Mouse (Mus musculus) gastrocnemius, adult 2 months (tissue): ENCODE data around the gene Pdia4. TPM values are rescaled to one million over a fixed set of nuclear protein-coding genes. Genes with fewer than 3 reads are reported as not detected.
A peak's percentile ranks its signal among the peaks of the same experiment; 100 is the strongest.
"Not testable (repeated sequence)": the region's sequence is repeated elsewhere in the genome, so short reads cannot be mapped to it uniquely, and the experiment has no call there.

Experiments used
- DNase-seq: peaks from one replicate; pipeline ENCODE4 v3.0.0; 2022
- H3K27ac ChIP-seq: fragments of 200-600 bp; 2 replicates; pipeline ENCODE4 v1.8.1; 2022; ENCODE audit warnings: mild to moderate bottlenecking
- H3K4me3 ChIP-seq: fragments of 200-600 bp; 2 replicates; pipeline ENCODE4 v1.8.1; 2022; ENCODE audit warnings: mild to moderate bottlenecking, moderate library complexity
- CTCF ChIP-seq: fragments of 200-600 bp; IDR thresholded peaks from 2 replicates; pipeline ENCODE4 v1.8.1; 2022; ENCODE audit warnings: antibody characterized with exemption, mild to moderate bottlenecking, moderate library complexity
- intact Hi-C: fragments of 180-260 bp; cut with DNase I; formaldehyde crosslinking; loops from one replicate; pipeline ENCODE4 v1.15.1; 2025
- long read RNA-seq, 2 experiments: library from polyadenylated mRNA; stranded (forward); transcript quantifications; one replicate each; pipeline ENCODE4 v2.0.0; 2021
- total RNA-seq, 2 experiments: library from RNA; stranded (reverse); gene quantifications; 2 replicates each; pipeline ENCODE4 v1.2.3; 2021

Pdia4 gene
- 10 to 100 TPM; 11.2 to 18.9 TPM for total RNA-seq
- long read RNA-seq, experiment 1, transcript Pdia4-201 (10 exons, 2,399 nt): major isoform, 37 of 39 reads
- long read RNA-seq, experiment 1, partial matches to known transcripts: 1 of 39 reads
- long read RNA-seq, experiment 1, other reads (novel, unspliced or antisense): 1 of 39 reads
- long read RNA-seq, experiment 2, transcript Pdia4-201 (10 exons, 2,399 nt): major isoform, 34 of 35 reads
- long read RNA-seq, experiment 2, partial matches to known transcripts: 0 of 35 reads
- long read RNA-seq, experiment 2, other reads (novel, unspliced or antisense): 1 of 35 reads

- intact Hi-C loops: loop anchor here (2.0 kb wide), 1 partner anchor 17 kb away; the partner anchor contains the start of gene Zfp786
- DNase-seq: peak; percentile 99
- Histone ChIP-seq H3K27ac (peak within 1 kb of the TSS; percentile 87), H3K4me3 (peak within 1 kb of the TSS; percentile 73)
- no peak for TF ChIP-seq CTCF
Observed at GRCm38 (mm10) chr6:47813257-47813878, at the start of gene Pdia4. Pdia4 (minus strand) TSS chr6:47813430.

GRCm38 (mm10) chr6:47857729-47858128 lies 44.5 kb upstream of the Pdia4 start:
- H3K4me3 ChIP-seq, H3K27ac ChIP-seq, intact Hi-C loops, DNase-seq: not testable (repeated sequence)

GRCm38 (mm10) chr6:47857241-47857640 lies 44.0 kb upstream of the Pdia4 start:
- H3K27ac ChIP-seq: no peak overlapping the region
- H3K4me3 ChIP-seq: no peak overlapping the region
- DNase-seq: no peak
- no peak for TF ChIP-seq CTCF
- intact Hi-C loops: no loop called here

GRCm38 (mm10) chr6:47845779-47846178 lies 32.5 kb upstream of the Pdia4 start:
- intact Hi-C loops: no loop called here
- no peak overlapping the region for H3K4me3 ChIP-seq
- TF ChIP-seq CTCF: no peak
- no peak overlapping the region for H3K27ac ChIP-seq
- no peak for DNase-seq

GRCm38 (mm10) chr6:47842337-47842736 lies 29.1 kb upstream of the Pdia4 start:
- no peak for DNase-seq
- Histone ChIP-seq H3K27ac (no peak overlapping the region), H3K4me3 (no peak overlapping the region)
- intact Hi-C loops: no loop called here
- TF ChIP-seq CTCF: no peak

- DNase-seq: no peak
- Histone ChIP-seq H3K4me3 (no peak overlapping the region), H3K27ac (no peak overlapping the region)
- no peak for TF ChIP-seq CTCF
- intact Hi-C loops: no loop called here
Observed at GRCm38 (mm10) chr6:47841831-47842230, 28.6 kb upstream of the Pdia4 start.

GRCm38 (mm10) chr6:47841077-47841476 lies 27.8 kb upstream of the Pdia4 start:
- H3K27ac ChIP-seq: no peak overlapping the region
- no peak for TF ChIP-seq CTCF
- DNase-seq: no peak
- no peak overlapping the region for H3K4me3 ChIP-seq
- intact Hi-C loops: no loop called here

GRCm38 (mm10) chr6:47837630-47838029 lies 24.4 kb upstream of the Pdia4 start:
- H3K4me3 ChIP-seq: no peak overlapping the region
- H3K27ac ChIP-seq: no peak overlapping the region
- intact Hi-C loops: loop anchor here (5.0 kb wide), 2 partner anchors 40 to 250 kb away; partner anchors contain the start of genes Zfp282 and Zfp746
- TF ChIP-seq CTCF: no peak
- DNase-seq: no peak

- peak; percentile 66 for DNase-seq
- TF ChIP-seq CTCF: no peak
- intact Hi-C loops: loop anchor here (5.0 kb wide), 2 partner anchors 41 to 251 kb away; partner anchors contain the start of genes Zfp282 and Zfp746
Observed at GRCm38 (mm10) chr6:47835984-47836521, 22.8 kb upstream of the Pdia4 start.

GRCm38 (mm10) chr6:47835482-47835983 lies 22.3 kb upstream of the Pdia4 start, which contains the start of gene Zfp398:
Zfp398 (plus strand) TSS chr6:47835661.
- Histone ChIP-seq H3K4me3 (peak within 1 kb of the TSS; percentile 85), H3K27ac (peak within 1 kb of the TSS; percentile 93)
- peak; percentile 100 for TF ChIP-seq CTCF
- intact Hi-C loops: loop anchor here (5.0 kb wide), 2 partner anchors 42 to 252 kb away; partner anchors contain the start of genes Zfp282 and Zfp746
- peak; percentile 97 for DNase-seq

More at GRCm38 (mm10) chr6:47835984-47836521, 22.8 kb upstream of the Pdia4 start:
- Histone ChIP-seq H3K27ac (peak overlapping the region; percentile 93), H3K4me3 (peak overlapping the region; percentile 85)

- TF ChIP-seq CTCF: no peak
- Histone ChIP-seq H3K27ac (no peak overlapping the region), H3K4me3 (no peak overlapping the region)
- no peak for DNase-seq
- intact Hi-C loops: no loop called here
Observed at GRCm38 (mm10) chr6:47832220-47832619, 19.0 kb upstream of the Pdia4 start.

- Histone ChIP-seq H3K4me3 (peak within 1 kb of the TSS; percentile 82), H3K27ac (peak within 1 kb of the TSS; percentile 87)
- peak; percentile 95 for DNase-seq
- TF ChIP-seq CTCF: no peak; the same call in none of the 2 replicates
- intact Hi-C loops: loop anchor here (1.0 to 2.0 kb wide), 2 partner anchors 18 to 31 kb away; partner anchors contain the start of gene Pdia4
Observed at GRCm38 (mm10) chr6:47830104-47831078, 17.2 kb upstream of the Pdia4 start, which contains the start of gene Zfp786. Zfp786 (minus strand) TSS chr6:47830867.
